Comparison of ENCODE assay signal across 20 mouse cellular contexts in the genomic region with DNA sequence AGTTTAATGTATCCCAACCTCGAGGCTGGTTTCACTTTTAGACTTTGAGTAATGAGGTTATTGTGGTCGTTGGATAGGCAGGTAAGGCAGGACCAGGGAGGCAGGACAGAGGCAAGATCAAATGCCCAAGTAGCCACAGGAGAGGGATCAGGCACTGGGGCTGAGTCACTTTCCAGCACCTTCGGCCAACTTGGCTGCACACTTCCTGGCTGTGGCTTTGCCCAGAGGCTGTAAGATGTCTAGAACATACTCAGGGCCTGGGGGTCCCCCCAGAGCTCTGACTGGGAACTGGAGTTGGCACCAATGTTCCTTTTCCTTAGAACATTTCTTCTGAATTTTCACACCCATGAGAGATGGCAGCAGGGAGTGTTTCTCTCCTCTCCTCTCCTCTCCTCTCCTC.
A peak's percentile ranks its signal among the peaks of the same experiment; 100 is the strongest.
DNase-seq lines count a peak whose midpoint lies in the region; ATAC-seq lines count a peak whose summit lies in the region.
"Had no signal": no experiment of that assay in that cellular context is flagged by ENCODE, and none has a peak within 500 bp of the region (broad histone marks: within the 10 kb centered on the region; RNA-seq: fewer than 3 reads in every experiment).

No protein-coding gene starts in this region.

- H3K9me3 ChIP-seq in forebrain, embryonic 11.5 days (ENCODE audit: control insufficient read depth, low read length): no peaks in the 10 kb centered on the region
- H3K9me3 ChIP-seq: embryonic facial prominence, embryonic 12.5 days; hindbrain, embryonic 12.5 days; limb, embryonic 10.5 days; midbrain, embryonic 12.5 days had no signal

- no peak overlapping the region for H3K4me3 ChIP-seq in forebrain, embryonic 11.5 days (ENCODE audit: low read depth, low read length)
- H3K4me3 ChIP-seq: embryonic facial prominence, embryonic 12.5 days; erythroblast, embryonic 14.5 days; hindbrain, embryonic 12.5 days; limb, embryonic 10.5 days; midbrain, embryonic 12.5 days had no signal

- H3K4me1 ChIP-seq in forebrain, embryonic 11.5 days (replicated peaks; ENCODE audit: control insufficient read depth, insufficient read depth, low read length): no peaks in the 10 kb centered on the region
- H3K4me1 ChIP-seq: embryonic facial prominence, embryonic 12.5 days; midbrain, embryonic 12.5 days had no signal

- WGBS in forebrain, embryonic 11.5 days: 51% methylated on average over 3 of the region's 3 CpGs

- intact Hi-C loops in gastrocnemius, postnatal 14 days (cut with DNase I; ENCODE audit: low total_unique reads): no loop called here
- intact Hi-C loops in gastrocnemius, postnatal 36 days (cut with DNase I): no loop called here

- no peaks in the 10 kb centered on the region for H3K36me3 ChIP-seq in forebrain, embryonic 11.5 days (ENCODE audit: control insufficient read depth, insufficient read depth, low read length)
- H3K36me3 ChIP-seq: embryonic facial prominence, embryonic 12.5 days; hindbrain, embryonic 12.5 days; limb, embryonic 10.5 days; midbrain, embryonic 12.5 days had no signal

- H3K4me2 ChIP-seq in forebrain, embryonic 11.5 days (ENCODE audit: low read depth, low read length, severe bottlenecking): no peak overlapping the region
- H3K4me2 ChIP-seq: embryonic facial prominence, embryonic 12.5 days; hindbrain, embryonic 12.5 days; midbrain, embryonic 12.5 days had no signal

- peak; percentile 37 for DNase-seq in adrenal gland, postnatal 10 days
- no peak for DNase-seq in adrenal gland, adult 18-20 months (ENCODE audit: low spot score in 2 of 2)
- peak; percentile 38 for DNase-seq in gastrocnemius, postnatal 14 days
- no peak for DNase-seq in gastrocnemius, adult 8-10 months (ENCODE audit: low spot score in 2 of 2)
- peak; percentile 73 for DNase-seq in 416B (ENCODE audit: low read depth)
- DNase-seq in gastrocnemius, postnatal 36 days: peak; percentile 19 to 33
- no peak for DNase-seq in kidney, postnatal 14 days
- DNase-seq in forebrain, embryonic 11.5 days (ENCODE audit: low spot score): no peak
- DNase-seq: cerebellum, adult 2 months; kidney, adult 8-10 months; liver, postnatal 0 days; lung, postnatal 4 days; right cerebral cortex, adult 18-20 months; thymus, postnatal 25 days had no signal

- ATAC-seq in forebrain, embryonic 11.5 days (replicated peaks; ENCODE audit: low FRiP score): no peak
- ATAC-seq: forebrain, embryonic 16.5 days; liver, postnatal 0 days had no signal

- no peak overlapping the region for H3K27ac ChIP-seq in forebrain, embryonic 11.5 days (ENCODE audit: low read depth, low read length)
- H3K27ac ChIP-seq: embryonic facial prominence, embryonic 12.5 days; hindbrain, embryonic 12.5 days; limb, embryonic 10.5 days; midbrain, embryonic 12.5 days had no signal

- no peaks in the 10 kb centered on the region for H3K27me3 ChIP-seq in forebrain, embryonic 11.5 days (ENCODE audit: control insufficient read depth, insufficient read depth, low read length)
- H3K27me3 ChIP-seq: embryonic facial prominence, embryonic 12.5 days; midbrain, embryonic 12.5 days had no signal

- no peak overlapping the region for H3K9ac ChIP-seq in forebrain, embryonic 11.5 days (ENCODE audit: low read length)
- H3K9ac ChIP-seq: embryonic facial prominence, embryonic 12.5 days; hindbrain, embryonic 12.5 days; liver, postnatal 0 days; midbrain, embryonic 12.5 days had no signal

Comparison
In these comparisons a context has a peak if more than half of its experiments do, and no peak if none do; other contexts are left out.
1. DNase-seq: peak in adrenal gland, postnatal 10 days (single experiment), gastrocnemius, postnatal 14 days (single experiment), 416B (single experiment) and gastrocnemius, postnatal 36 days (2 of 2); none in adrenal gland, adult 18-20 months (0 of 2), gastrocnemius, adult 8-10 months (0 of 2), kidney, postnatal 14 days (single experiment) and forebrain, embryonic 11.5 days (single experiment).